Mouse (Mus musculus): Measurements from ENCODE around the gene Scaf4.

The Scaf4 gene

DNA sequence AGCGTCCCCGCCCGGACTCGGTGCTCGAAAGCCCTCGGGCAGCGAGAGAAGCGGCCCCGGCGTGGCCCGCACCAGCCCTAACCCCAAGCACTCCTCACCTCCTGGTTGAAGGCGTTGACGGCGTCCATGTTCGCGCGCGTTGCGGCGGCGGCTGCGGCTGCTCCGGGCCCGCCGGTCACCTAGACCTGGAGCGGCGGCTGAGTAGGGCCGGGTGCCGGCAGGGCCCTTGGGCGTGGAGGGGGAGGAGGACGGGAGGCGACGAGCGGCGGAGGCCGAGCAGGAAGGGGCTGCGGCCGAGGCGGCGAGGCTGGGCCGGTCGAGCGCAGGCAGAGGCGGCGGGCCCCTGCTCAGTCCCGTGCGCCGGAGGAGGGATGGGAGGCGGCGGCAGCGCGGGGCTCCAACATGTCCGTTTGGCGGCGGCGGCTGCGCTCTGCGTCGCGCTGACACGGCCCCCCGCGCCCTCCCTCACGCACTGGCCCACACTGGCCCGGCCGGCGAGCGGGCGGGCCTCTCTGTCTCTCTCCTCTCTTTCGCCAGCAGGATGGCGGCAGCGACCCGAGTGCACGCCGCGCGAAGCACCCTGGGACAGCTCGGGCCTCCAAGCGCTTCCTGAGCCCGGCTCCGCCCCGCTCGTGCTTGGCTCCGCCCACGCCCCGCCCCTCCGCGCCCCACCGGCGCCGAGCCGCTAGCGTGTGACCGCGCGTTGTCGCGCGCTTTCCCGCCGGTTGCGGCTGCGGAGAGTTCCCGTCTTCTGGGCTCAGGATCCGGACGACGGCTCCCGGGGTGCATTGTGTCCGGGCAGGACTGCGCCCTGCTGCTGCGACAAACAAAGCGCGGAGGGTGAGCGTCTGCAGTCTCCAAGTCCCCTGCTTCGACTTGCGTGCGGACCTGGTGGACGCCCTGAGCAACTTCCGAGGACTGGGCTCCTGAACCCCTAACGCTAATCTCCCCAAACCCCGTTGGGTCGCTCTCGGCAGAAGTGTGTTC lies at the start of gene Scaf4:
Gene Scaf4 (minus strand): TSS at position 599 of the 987 bp plus-strand sequence.
- peak; percentile 96 for DNase-seq

DNA sequence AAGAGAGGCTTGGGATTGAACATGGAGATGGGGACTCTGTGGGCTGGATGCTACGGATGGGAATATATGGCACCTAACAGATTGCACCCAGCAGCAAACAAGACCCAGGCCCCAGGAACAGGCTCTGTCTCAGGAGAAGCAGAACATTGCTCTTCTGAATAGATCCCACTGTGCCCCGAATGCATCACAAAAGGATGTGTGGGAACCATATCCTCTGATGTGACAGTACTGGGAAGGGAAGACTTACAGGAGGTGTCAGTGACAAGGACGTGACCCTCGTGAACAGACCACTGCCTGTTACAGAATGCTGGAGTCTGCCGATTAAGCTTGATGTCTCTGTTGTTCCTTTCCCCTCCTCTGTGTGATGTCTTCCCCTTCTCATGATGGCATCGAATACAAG lies 48.2 kb upstream of the Scaf4 start:
- DNase-seq, result no peak

DNA sequence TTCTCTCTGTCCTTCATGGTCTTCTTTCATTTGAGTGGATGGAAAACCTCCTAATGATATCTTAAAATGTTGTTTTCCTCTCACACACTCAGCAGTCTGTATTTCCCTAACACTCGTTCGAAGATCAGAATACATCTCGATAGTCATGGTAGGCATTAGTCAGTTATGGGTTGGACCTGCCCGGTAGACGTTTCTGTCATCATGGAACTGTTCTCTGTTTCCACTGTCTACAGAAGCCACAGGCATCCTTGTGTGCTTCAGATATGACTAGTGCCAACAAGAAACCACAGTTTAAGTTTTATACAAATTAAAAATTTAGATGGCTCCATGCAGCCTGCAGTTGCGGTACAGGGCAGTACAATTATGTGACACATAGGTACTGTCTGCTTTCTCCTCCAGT lies 46.7 kb upstream of the Scaf4 start:
- no peak for DNase-seq

DNA sequence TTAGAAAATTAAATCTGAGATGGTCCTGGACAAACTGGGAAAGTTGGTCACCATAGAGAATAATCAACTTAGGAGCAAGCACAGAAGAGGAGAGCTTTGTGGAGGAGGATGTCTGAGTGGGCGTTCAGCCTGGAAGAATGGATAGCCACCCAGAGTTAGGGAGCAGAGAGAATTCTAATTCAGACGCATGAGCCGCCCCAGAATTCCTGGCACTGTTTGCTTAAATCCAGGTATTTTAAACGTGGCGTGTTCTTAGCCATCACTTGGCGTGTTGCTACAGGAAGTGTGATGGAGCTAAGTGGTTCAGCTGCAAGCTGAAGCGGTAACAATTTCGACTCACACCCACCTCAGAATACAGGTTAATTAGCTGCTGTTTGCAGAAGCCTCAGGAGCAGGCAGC lies 45.2 kb upstream of the Scaf4 start:
- DNase-seq, result no peak

DNA sequence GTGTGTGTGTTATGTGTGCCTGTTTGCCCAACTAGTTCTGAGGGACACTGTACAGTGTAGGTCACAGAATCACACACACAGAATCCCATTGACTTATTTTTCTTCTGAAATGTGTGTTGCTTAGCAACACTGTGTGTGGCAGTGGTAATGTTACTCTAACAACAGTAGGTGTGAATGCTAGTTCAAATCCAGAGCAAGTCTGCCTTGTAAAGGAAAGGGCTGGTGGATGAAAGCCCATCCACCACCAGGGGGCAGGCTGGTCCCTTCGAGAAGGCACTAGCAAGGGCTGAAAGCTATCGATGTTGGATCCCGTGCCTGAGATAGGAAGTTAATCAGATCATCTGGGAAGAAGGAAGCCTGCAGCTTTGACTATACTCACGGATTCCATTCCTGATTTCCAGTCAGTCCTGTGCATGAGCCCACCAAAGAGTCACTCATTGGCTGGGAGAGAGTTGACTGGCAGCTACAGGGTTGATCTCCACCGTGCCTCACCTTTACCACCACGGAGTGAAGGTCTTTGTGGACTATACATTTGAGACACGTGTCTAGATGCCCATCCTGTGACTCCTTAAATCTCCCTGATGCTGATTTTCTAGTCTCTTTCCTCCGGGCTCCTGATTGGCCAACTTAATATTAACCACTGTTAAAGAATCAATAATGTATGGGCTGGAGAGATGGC lies 38.7 kb upstream of the Scaf4 start:
- peak; percentile 82 for DNase-seq

DNA sequence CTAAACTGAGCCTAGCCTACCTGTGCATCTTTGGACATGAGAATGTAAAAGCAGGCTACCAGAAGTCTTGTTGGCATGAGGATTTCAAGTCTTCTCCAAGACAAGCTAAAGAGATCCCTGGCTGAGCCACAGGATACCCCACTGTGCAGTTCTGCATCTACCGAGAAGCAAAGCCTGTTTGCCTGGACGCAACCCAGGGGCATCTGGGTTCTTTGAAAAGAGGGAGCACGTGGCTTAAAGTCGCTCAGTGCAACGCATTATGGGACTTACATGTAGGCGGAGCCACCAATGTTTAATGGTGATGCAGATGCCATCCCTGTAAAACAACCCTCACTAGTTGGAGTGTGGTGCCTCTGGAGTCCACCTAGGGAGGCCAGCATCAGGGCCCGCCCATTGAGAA lies 35.0 kb upstream of the Scaf4 start:
- DNase-seq, result no peak

DNA sequence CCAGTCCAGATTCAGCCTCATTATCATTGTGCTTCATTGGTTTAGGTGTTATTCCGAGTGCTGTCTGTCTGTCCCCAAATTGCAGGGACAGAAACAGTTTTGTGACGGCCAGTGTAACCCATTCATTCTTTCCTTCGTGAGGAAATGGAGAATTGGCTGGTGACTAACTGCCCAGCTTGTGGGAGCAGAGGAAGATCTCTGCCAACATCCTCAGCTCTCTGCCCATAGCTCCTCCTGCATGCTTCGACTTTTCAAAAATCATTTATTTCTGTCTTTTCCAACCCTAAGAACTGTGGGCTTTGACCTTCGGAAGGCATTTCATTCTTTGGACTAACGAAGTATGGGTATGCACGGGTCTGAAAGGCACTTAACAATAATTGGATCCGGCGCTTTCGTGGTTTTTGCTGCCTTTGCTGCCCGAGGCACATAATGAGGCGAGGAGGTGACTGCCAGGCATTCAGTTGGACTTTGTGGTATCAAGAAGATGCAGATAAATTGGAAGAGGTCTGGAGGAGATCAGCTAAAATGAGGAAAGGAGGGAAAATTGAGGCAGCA lies 34.1 kb upstream of the Scaf4 start:
- DNase-seq, result no peak

DNA sequence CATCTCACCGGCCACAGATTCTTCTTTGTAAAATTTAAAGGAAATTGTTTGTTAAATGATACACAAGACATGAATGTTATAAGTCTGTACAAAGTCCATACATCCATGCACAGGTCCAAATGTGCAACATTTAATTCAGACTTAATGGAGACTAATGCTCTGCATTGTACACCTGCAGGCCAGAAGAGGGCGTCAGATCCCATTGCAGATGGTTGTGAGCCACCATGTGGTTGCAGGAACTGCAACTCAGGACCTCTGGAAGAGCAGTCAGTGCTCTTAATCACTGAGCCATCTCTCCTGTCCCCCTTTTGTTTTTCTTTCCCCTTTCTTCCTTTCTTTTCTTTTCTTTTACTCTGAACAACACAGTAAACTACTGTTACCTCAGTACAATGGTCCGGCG lies 33.5 kb upstream of the Scaf4 start:
- DNase-seq, result no peak

DNA sequence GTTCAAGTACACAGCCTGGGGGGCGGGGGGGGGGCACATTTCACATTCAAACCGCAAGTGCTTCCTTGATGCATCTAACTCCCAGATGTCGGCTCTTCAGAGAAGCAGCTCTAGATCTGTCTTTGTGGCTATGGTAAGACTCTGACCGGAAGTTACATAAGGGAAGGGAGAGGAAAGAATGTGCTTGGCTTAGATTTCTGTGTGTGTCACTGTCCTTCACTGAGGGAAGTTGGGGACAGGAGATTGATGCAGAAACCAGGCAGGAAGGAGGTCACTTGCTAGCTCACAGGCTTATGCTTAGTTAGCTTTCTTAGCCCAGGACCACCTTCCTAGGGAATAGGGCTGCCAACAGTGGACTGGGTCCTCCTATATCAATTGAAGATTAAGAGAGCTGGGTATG lies 31.6 kb upstream of the Scaf4 start:
- DNase-seq, result peak; percentile 6

DNA sequence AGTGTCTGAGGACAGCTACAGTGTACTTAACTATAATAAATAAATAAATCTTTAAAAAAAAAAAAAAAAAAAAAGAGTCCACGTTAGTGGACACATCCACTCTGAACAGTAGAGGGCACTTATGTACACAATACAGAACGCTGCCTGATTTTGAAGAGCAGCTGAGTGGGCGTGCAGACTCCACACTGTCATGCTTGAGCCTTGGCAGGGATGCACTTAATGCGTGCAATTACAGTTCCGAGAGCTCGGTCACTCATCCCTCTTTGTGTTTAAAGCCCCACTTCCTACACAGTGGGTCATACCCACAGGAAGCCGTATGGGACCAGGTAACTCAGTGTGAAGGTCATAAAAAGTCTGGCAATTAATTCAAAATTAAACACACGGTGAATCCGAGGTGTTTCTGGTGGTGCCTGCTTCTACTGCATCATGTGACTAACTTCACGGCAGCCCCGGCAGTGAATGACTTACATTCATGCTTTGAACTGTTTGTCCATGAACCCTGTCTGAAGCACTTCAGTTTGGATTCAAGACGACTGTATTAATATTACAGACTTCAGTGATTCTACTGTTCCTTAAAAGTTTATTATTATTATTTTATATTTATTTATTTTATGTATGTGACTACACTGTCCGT lies 28.3 kb upstream of the Scaf4 start:
- peak; percentile 10 for DNase-seq

DNA sequence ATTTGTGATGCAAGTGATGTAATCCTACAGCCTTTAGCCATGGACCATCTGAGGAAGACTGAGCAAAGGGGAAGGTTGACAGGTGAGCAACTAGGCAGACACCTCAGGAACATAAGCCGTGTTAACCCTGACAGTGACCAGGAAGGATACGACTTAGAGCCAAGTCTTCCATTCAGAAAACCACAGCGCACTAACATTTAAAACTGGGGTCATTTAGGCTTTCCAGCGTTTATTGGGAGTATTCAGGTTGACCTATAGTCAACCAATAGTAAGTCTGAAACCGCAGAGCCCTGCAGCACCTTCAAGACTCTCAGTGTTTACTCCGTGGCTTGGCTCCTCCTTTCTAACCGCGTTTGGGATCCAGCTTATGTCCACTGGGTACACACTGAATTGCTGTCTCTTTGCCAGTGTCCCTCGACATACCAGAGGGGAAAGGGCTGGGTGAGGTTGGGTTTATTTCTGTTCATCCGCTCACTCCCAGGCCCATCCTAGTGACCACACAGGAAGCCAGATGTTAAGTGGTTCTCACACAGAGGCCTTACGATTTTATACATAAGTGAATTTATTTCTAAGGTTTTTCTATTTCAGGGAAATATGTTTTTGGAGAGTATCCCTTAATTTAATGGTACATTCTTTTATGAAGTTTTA lies 26.3 kb upstream of the Scaf4 start:
- no peak for DNase-seq

DNA sequence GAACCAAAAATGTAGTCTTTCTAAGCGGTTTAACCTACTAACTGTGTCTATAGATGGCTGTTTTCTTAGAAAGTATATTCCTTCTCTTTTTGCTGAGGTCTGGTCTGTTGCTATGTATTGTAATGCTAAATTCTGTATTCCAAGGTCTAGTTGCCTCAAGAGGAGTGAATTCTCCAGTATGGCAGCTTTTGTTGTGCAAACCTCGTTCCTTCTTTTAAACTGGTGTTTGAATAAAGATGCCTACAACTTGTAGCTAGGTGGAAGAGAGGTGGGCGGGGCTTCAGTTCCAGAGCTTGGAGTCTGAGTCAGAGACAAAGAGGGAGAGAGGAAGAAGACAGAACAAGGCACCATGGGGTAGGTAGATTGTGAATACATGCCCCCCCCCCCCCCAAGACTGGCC lies 25.5 kb upstream of the Scaf4 start:
- no peak for DNase-seq

DNA sequence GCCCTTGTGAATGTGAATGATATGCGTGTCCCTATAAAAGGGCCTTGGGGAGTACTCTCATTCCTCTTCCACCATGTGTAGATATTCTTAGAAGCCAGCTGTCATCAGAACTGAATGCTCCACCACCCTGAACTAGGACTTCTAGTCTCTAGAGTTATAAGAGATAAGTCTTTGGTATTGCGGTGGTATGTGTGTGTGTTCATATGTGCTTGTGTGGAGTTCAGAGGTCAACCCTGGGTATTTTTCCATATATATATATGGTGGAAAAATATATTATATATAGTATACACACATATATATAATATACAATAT lies 19.6 kb upstream of the Scaf4 start:
- DNase-seq, result no peak

DNA sequence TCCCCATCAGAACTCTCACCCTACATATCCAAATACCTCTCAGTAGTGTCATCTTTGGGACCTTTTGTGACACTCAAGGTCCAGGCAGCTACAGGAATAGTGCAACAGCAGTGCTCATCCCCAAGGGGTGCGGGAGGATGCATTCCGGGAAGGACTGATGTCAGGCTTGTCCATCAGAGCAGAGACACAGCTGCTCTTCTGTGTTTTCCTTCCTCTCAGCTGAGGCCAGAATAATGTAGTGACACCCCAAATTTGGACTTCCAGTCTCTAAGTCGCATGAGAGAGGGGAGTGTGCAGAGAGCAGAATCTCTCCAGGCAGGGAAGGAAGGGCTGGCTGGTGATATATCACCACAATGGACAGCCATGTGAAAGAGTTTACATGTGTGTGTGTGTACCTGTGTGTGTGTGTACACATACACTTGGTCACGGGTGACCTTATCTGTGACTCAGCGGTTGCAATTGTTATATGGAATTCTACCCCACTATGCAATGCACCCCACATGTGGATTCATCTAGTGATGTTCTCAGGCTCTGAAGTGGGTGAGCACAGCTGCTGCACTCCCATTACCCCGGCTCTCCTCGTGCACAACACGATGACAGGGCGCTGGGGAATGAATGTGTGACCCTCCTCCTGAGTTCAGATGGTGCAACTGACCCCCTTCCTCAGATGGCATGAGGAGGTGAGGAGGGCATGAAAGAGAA lies 19.1 kb upstream of the Scaf4 start:
- no peak for DNase-seq

DNA sequence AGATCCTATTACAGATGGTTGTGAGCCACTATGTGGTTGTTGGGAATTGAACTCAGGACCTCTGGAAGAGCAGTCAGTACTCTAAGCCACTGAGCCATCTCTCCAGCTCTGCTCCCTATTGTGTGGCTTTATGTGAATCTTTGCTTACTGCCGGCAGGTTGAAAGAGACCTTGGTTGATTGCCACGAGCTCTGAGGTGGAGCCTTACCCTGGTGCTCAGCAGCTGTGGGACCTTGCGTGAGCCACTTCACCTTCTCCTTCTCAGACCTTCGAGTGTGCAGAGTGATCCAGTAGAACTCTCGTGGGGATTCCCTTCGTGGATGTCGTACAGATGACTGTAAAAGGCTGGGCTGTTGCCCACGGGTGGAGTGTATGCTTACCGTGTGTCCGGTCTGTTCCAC lies 17.4 kb upstream of the Scaf4 start:
- no peak for DNase-seq

DNA sequence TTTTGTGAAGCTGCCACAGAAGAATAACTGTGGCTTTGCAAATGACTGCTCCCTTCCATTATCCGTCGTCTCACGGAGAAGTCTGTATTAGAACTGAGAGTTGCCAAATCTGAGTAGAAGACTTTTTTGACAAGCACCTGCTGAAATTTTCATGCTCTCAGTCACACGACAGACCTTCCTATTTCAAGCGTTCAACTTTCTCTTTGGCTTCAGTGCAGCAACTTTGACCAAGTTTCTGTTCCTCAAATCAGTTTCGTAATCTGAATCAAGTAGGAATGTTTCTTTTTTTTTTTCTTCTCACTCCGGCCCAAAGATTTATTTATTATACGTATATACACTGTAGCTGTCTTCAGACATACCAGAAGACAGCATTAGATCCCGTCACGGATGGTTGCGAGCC lies 16.6 kb upstream of the Scaf4 start:
- DNase-seq, result no peak

DNA sequence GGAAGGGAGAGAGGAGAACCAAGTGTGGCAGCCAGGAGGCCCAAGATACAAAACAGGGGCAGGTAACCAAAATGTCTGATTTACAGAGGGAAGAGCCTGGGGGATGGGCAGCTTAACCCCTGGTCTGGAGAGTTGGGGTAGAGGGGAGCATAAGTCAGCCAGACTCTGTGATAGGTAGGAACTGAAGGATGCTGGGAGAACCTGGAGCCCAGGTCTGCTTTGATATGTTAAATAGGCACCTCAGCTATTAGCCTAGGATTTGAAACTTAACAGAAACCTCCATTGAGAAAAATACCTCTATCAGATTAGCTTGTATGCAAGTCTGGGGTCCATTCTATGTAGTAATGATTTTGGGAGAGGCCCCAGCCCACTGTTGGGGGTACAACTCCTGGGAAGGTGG lies 15.3 kb upstream of the Scaf4 start:
- no peak for DNase-seq

DNA sequence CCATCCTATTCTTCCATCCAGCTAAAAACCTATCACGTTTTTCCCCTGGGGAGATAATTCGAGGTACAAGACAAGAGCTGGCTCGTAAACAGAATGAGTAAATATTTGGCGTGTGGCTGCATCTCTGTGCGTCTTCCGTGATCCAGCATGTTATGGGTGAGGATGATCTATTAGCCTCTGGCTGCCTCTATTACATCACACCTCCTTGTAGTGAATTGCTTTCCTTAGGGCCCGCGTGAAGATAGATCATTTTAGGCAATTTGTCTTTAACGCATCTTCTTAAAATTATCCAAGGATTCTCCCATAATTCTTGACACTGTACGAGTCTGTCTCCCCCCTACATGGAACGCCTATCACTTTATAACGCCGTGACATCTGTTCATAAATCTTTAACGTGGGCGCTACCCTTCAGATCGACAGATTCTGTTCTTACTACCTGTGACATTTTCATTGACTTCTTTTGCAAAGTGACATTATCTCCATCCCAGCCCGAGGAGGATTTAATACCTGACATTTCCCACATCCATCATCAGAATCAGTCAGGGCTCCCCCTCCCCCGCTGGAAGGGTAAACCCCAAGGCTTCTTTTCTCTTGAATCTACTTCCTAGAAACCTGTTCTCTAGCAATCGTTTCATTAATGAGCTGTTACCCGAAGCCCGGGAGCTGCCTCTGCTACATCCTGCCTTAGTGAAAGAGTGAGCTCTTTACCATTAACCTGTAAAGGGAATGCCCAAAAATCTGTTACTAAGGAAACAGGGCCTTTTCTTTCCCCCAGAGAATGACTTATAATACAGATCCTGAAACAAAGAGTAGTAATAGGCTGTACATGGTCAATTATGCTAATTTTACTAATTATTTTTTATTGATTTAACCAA lies 14.4 kb upstream of the Scaf4 start:
- DNase-seq, result no peak

DNA sequence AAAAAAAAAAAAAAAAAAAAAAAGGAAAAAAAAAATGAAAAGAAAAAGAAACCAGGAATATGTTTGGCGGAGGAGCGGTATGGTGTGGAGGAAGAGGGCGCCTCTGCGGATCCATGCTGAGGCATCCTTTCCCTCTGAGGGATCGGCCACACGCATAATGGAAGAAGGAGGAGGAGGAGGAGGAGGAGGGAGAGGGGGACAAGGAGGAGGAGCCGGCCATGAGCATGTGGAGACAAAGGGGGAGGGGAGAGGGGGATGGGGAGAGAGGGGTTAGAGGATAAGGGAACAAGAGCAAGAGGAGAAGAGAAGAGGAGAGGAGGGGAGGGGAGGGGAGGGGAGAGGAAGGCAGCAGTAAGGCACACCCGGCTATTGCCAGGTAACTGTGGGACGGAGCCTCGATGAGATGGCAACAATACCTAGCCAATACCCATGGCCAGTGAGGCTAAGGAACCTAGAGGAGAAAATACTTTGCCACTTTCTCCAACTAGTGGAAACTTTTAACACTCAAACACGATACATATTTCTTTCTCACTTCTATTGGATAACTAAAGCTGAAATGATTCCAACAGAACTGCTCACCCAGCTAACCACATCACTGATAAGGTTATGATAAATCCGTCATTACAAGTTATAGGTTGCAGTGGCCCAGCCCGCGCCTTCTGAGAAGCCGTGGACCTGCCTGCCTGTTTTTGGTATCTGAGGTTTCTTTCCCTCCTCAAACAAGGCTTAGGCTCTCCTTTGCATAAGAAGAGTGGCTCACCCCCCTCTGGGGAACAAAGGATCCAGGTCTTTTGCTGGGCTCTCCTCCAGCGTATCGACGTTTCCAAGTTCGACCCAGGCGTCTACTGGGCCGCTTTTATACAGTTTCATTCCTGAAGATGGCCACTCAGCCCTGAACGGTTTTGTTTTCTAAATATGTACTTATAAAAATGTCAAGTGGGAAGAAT lies 13.4 kb upstream of the Scaf4 start:
- no peak for DNase-seq

DNA sequence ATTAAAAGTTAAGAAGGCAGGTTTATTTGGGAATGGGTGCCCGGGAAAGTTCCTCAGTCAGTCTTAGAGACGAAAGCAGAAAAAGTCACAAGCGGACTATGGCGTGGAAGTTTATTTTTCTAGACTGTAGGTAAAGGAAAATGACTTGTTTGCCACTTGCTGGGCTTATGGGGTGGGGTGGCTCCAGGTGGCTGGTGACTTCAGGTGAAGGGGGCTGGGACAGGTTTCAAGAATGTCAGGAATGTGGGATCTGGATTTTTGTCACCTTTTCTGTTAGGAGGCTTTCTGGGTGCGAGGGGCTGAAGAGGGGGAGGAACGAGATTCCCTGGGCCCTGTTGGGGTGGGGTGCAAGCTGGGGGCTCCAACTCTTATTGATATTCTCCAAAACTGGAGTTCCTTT lies 7.4 kb upstream of the Scaf4 start:
- no peak for DNase-seq
